In genomic region chr17:29355461-29355840, GRCm38 (mm10) we compare ENCODE assay signal across 8 mouse cellular contexts. TPM values are rescaled to one million over a fixed set of nuclear protein-coding genes. Genes with fewer than 3 reads are reported as not detected.
A peak's percentile ranks its signal among the peaks of the same experiment; 100 is the strongest.
DNase-seq lines count a peak whose midpoint lies in the region; ATAC-seq and TF ChIP-seq lines count a peak whose summit lies in the region.

No protein-coding gene starts in this region.

- 34% methylated on average over 5 of the region's 5 CpGs for WGBS in intestine, embryonic 15.5 days
- WGBS in lung, embryonic 16.5 days, result 31% methylated on average over 5 of the region's 5 CpGs
- WGBS in stomach, postnatal 0 days, result 21% methylated on average over 5 of the region's 5 CpGs

- peak overlapping the region; percentile 85 for H3K27ac ChIP-seq in intestine, embryonic 15.5 days
- H3K27ac ChIP-seq in lung, embryonic 16.5 days (ENCODE audit: low read length), result peak overlapping the region; percentile 95
- peak overlapping the region; percentile 95 for H3K27ac ChIP-seq in stomach, postnatal 0 days (replicated peaks)

- peaks cover 43% of the 10 kb centered on the region for H3K4me1 ChIP-seq in E14TG2a.4 (replicated peaks; ENCODE audit: low read depth, low read length)
- H3K4me1 ChIP-seq in intestine, embryonic 15.5 days (replicated peaks), result peaks cover 23% of the 10 kb centered on the region
- H3K4me1 ChIP-seq in lung, embryonic 16.5 days (replicated peaks; ENCODE audit: control insufficient read depth, insufficient read depth, low read length), result peaks cover 19% of the 10 kb centered on the region
- peaks cover 6% of the 10 kb centered on the region for H3K4me1 ChIP-seq in stomach, postnatal 0 days (replicated peaks; ENCODE audit: control insufficient read depth, insufficient read depth)

- H3K36me3 ChIP-seq in E14TG2a.4 (ENCODE audit: insufficient read depth, low read length), result no peaks in the 10 kb centered on the region
- H3K36me3 ChIP-seq in intestine, embryonic 15.5 days, result no peaks in the 10 kb centered on the region
- H3K36me3 ChIP-seq in lung, embryonic 16.5 days (ENCODE audit: control insufficient read depth, insufficient read depth, low read length), result no peaks in the 10 kb centered on the region
- H3K36me3 ChIP-seq in stomach, postnatal 0 days (ENCODE audit: control insufficient read depth, insufficient read depth, low read length), result no peaks in the 10 kb centered on the region

- peak; percentile 71 for DNase-seq in embryo, embryonic 9.5 days (ENCODE audit: extremely low spot score)
- DNase-seq in stomach, postnatal 0 days (ENCODE audit: low spot score), result peak; percentile 49
- no peak for DNase-seq in urinary bladder, postnatal 4 days (ENCODE audit: low spot score in 2 of 2)
- DNase-seq in left cerebral cortex, postnatal 25 days (ENCODE audit: low spot score in 2 of 2), result no peak
- DNase-seq in B cell, adult 2 months, result no peak

- H3K4me2 ChIP-seq in intestine, embryonic 15.5 days (replicated peaks), result no peak overlapping the region
- H3K4me2 ChIP-seq in lung, embryonic 16.5 days (ENCODE audit: low read depth, low read length), result peak overlapping the region; percentile 52; the same call in 1 of the 2 replicates
- H3K4me2 ChIP-seq in stomach, postnatal 0 days (replicated peaks; ENCODE audit: low read depth), result no peak overlapping the region

- peak overlapping the region; percentile 74 for H3K4me3 ChIP-seq in E14TG2a.4 (replicated peaks; ENCODE audit: low read length)
- no peak overlapping the region for H3K4me3 ChIP-seq in intestine, embryonic 15.5 days (replicated peaks)
- no peak overlapping the region for H3K4me3 ChIP-seq in lung, embryonic 16.5 days (ENCODE audit: low read length)
- H3K4me3 ChIP-seq in stomach, postnatal 0 days (ENCODE audit: low read depth, low read length), result no peak overlapping the region

- TF ChIP-seq EP300 in stomach, postnatal 0 days (optimal IDR thresholded peaks at IDR 0.05), result no peak

- intact Hi-C loops in left cerebral cortex, postnatal 25 days (cut with DNase I), result no loop called here

- H3K9me3 ChIP-seq in E14TG2a.4 (ENCODE audit: low read length), result no peaks in the 10 kb centered on the region
- no peaks in the 10 kb centered on the region for H3K9me3 ChIP-seq in intestine, embryonic 15.5 days
- no peaks in the 10 kb centered on the region for H3K9me3 ChIP-seq in lung, embryonic 16.5 days (ENCODE audit: control insufficient read depth, low read length)
- H3K9me3 ChIP-seq in stomach, postnatal 0 days (ENCODE audit: control insufficient read depth, low read length), result no peaks in the 10 kb centered on the region

- H3K9ac ChIP-seq in intestine, embryonic 15.5 days, result no peak overlapping the region
- H3K9ac ChIP-seq in lung, embryonic 16.5 days (ENCODE audit: low read length), result peak overlapping the region; percentile 66
- H3K9ac ChIP-seq in stomach, postnatal 0 days (ENCODE audit: low read length), result peak overlapping the region; percentile 50; the same call in 1 of the 2 replicates

- TF ChIP-seq CTCF in E14TG2a.4 (conservative IDR thresholded peaks at IDR 0.05; ENCODE audit: low read length), result no peak
- TF ChIP-seq CTCF in stomach, postnatal 0 days (IDR thresholded peaks at IDR 0.05; ENCODE audit: low read depth), result no peak

- ATAC-seq in intestine, embryonic 15.5 days, result peak; percentile 38
- ATAC-seq in lung, embryonic 16.5 days (ENCODE audit: low read depth), result peak; percentile 34
- ATAC-seq in stomach, postnatal 0 days (ENCODE audit: low FRiP score, low TSS enrichment), result peak; percentile 47

- H3K27me3 ChIP-seq in E14TG2a.4 (ENCODE audit: insufficient read depth, low read length), result no peaks in the 10 kb centered on the region
- H3K27me3 ChIP-seq in intestine, embryonic 15.5 days (replicated peaks), result no peaks in the 10 kb centered on the region
- H3K27me3 ChIP-seq in lung, embryonic 16.5 days (ENCODE audit: control insufficient read depth, insufficient read depth, low read depth, low read length), result no peaks in the 10 kb centered on the region
- no peaks in the 10 kb centered on the region for H3K27me3 ChIP-seq in stomach, postnatal 0 days (ENCODE audit: control insufficient read depth, insufficient read depth, low read length)

RNA-seq across cellular contexts. Expression of gene Fgd2, which starts 5.3 kb away (rescaled TPM):
- 10.5 and 12.3 TPM in 2 replicates for polyA plus RNA-seq in intestine, embryonic 15.5 days (2015; fragmentation: Nextera tagmentation; extraction: Ambion mirVana)
- 21.7 and 24.0 TPM in 2 replicates for polyA plus RNA-seq in lung, embryonic 16.5 days (2015; fragmentation: Nextera tagmentation; extraction: Ambion mirVana)
- polyA plus RNA-seq in stomach, postnatal 0 days (2015; fragmentation: Nextera tagmentation; extraction: Ambion mirVana), result 5.9 and 8.2 TPM in 2 replicates
- 1 to 10 TPM; 5.2 to 6.8 TPM for total RNA-seq in left cerebral cortex, postnatal 25 days (2021)

RNA-seq across cellular contexts. Expression of gene Mtch1, which starts 7.7 kb away (rescaled TPM):
- 235 and 275 TPM in 2 replicates for polyA plus RNA-seq in intestine, embryonic 15.5 days (2015; fragmentation: Nextera tagmentation; extraction: Ambion mirVana)
- polyA plus RNA-seq in lung, embryonic 16.5 days (2015; fragmentation: Nextera tagmentation; extraction: Ambion mirVana), result 208 and 265 TPM in 2 replicates
- 189 and 201 TPM in 2 replicates for polyA plus RNA-seq in stomach, postnatal 0 days (2015; fragmentation: Nextera tagmentation; extraction: Ambion mirVana)
- total RNA-seq in left cerebral cortex, postnatal 25 days (2021), result 100 to 1,000 TPM; 553 to 573 TPM

RNA-seq across cellular contexts. Expression of gene Pi16, which starts 38.0 kb away (rescaled TPM):
- polyA plus RNA-seq in intestine, embryonic 15.5 days (2015; fragmentation: Nextera tagmentation; extraction: Ambion mirVana), result 0.72 and 0.98 TPM in 2 replicates
- polyA plus RNA-seq in lung, embryonic 16.5 days (2015; fragmentation: Nextera tagmentation; extraction: Ambion mirVana), result 2.3 and 3.5 TPM in 2 replicates
- 1.3 TPM in 2 replicates for polyA plus RNA-seq in stomach, postnatal 0 days (2015; fragmentation: Nextera tagmentation; extraction: Ambion mirVana)
- 1 to 10 TPM; 1.1 to 1.5 TPM for total RNA-seq in left cerebral cortex, postnatal 25 days (2021)

Comparison
In these comparisons a context has a peak if more than half of its experiments do, and no peak if none do; other contexts are left out.
1. DNase-seq: peak in embryo, embryonic 9.5 days (single experiment) and stomach, postnatal 0 days (single experiment); none in urinary bladder, postnatal 4 days (0 of 2), left cerebral cortex, postnatal 25 days (0 of 2) and B cell, adult 2 months (0 of 2).
2. Peak in every context shown above with its lines, with median percentiles within 50 percentile points of each other: ATAC-seq and H3K27ac ChIP-seq.